Mouse (Mus musculus): ENCODE data around the gene Thap7.
"Not testable (repeated sequence)": the region's sequence is repeated elsewhere in the genome, so short reads cannot be mapped to it uniquely, and the experiment has no call there.

The Thap7 gene

GRCm38 (mm10) chr16:17532271-17532670 lies 1.3 kb upstream of the Thap7 start:
- peak; percentile 74 for DNase-seq (ENCODE audit: low read depth, low spot score)

GRCm38 (mm10) chr16:17529981-17530586 lies 852 bp downstream of the Thap7 start:
- no peak for DNase-seq (ENCODE audit: low read depth, low spot score)

DNA sequence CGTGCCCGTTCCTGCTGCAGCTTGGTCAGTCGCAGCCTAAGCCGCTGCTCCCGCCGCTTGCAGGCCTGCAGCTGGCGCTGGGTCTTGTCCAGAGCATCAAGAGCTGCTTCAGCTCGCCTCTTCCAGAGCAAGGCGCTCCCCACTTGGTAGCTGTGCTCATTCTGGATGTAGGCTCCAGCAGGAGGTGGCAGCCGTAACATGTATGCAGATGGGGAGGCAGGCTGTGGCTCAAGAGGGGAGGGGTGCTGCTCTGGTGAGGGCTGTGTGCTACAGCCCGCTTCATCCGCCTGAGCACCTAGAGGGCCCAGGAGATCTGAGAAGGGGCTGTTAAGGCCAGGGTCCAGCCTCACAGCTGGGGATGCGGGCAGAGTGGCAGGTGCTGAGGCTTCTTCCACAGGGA lies 2.7 kb downstream of the Thap7 start:
- no peak for DNase-seq (ENCODE audit: low read depth, low spot score)

- DNase-seq (ENCODE audit: low read depth, low spot score), result no peak
Observed at GRCm38 (mm10) chr16:17527606-17528005, 3.3 kb downstream of the Thap7 start.

- no peak for DNase-seq (ENCODE audit: low read depth, low spot score)
Observed at GRCm38 (mm10) chr16:17526223-17526622, 4.7 kb downstream of the Thap7 start.

DNA sequence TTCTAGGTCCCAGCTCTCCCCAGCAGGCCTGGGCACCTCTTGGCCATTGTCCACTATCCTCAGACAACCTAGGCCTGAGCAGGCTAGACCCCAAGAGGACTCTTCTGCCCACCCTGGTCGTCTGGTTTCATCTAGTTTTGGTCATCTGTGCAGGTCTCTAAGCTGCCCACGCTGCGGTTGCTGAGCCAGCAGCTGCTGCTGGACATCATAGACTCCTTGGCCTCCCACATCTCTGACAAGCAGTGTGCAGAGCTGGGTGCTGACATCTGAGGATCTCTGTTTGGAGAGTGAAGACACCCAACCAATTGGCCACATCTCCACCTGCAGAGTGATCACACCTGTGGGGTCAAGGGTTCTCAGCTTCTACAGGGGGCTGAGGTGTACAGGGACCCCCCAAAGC lies 5.4 kb downstream of the Thap7 start:
- no peak for DNase-seq (ENCODE audit: low read depth, low spot score)

DNA sequence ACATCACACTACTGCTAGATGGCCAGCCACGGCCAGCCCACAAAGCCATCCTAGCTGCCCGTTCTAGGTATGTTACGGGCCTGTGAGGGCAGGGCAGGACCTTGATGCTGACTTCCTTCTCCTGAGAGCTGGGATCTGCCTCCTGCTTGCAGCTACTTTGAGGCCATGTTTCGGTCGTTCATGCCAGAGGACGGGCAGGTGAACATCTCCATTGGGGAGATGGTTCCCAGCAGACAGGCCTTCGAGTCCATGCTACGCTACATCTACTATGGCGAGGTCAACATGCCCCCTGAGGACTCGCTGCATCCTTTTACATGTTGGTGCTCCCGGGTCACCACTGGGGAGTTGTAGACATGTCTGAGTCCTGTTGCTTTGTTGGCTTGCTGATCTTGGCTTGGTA lies 6.8 kb downstream of the Thap7 start:
- no peak for DNase-seq (ENCODE audit: low read depth, low spot score)

- DNase-seq (ENCODE audit: low read depth, low spot score), result no peak
Observed at GRCm38 (mm10) chr16:17518910-17519309, 12.0 kb downstream of the Thap7 start.

- no peak for DNase-seq (ENCODE audit: low read depth, low spot score)
Observed at GRCm38 (mm10) chr16:17511431-17511830, 19.5 kb downstream of the Thap7 start.

DNA sequence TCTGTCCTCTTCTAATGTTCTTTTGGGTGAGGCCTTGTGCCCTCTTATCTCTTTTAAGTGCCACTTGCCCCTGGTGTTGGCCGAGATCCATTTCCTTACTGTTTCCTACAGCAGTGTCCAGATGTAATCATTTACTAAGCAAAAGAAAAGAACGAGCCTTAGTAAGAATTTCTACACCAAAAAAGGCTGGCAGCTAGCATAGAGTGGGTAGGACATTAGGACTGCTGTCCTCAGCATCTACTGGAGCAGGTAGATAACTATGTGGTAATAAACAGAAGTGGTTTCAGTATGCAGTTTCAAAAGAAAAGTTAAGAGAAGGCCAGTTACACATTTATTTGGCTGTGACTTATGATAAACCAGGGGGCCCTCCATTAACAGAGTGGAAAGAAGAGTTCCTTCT lies 20.2 kb downstream of the Thap7 start:
- DNase-seq (ENCODE audit: low read depth, low spot score), result no peak

DNA sequence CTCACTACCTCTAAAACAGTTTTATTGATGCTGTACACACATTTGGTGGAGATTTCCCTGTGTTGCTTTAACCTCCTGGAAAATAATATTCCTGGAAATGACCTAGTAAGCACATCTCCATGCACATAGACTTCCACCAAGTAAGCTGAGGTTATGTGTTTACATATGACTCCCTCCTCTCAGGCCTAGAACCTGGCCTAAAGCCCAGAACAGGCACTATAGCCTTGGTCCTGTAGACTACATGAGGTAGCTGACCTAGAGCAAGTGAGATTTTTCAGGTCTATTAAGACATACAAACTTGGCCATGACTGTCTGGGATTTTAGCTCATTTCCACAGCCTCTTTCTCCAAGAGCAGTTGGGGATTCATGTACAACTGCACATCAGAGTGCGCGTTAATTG lies 20.8 kb downstream of the Thap7 start:
- no peak for DNase-seq (ENCODE audit: low read depth, low spot score)

- no peak for DNase-seq (ENCODE audit: low read depth, low spot score)
Observed at GRCm38 (mm10) chr16:17509240-17509597, 21.7 kb downstream of the Thap7 start.

DNA sequence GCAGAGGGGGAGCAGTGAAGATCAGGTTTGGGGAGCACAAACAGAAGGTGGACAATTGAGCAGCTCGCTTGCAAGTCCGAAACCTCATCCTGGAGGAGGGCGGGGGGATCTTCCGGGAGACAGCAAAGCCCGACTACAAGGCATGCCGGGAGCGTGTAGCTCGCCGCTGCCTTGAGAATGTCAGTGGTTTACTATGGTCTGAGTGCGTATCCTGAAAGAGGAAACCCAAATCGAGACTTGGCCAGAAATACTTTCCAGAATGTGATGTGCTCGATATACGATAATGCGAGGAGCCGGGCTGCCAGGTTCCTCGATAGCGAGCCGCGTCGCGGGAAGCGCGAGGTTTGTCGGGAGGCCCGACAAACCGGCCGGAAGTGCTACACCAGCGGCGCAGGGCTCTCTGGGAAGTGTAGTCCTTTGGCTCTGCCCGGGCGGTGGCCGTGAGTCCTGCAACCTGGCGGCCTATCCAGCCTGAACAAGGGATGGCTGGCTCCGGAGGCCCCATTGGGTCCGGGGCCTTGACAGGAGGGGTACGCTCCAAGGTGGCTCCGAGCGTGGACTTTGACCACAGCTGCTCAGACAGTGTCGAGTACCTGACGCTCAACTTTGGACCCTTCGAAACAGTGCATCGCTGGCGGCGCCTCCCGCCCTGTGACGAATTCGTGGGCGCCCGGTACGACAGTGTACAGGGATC lies 22.2 kb downstream of the Thap7 start, which contains the start of gene Lztr1:
TSS of gene Lztr1 (plus strand) at position 143 of the 694 bp plus-strand sequence.
- DNase-seq (ENCODE audit: low read depth, low spot score), result peak; percentile 95

DNA sequence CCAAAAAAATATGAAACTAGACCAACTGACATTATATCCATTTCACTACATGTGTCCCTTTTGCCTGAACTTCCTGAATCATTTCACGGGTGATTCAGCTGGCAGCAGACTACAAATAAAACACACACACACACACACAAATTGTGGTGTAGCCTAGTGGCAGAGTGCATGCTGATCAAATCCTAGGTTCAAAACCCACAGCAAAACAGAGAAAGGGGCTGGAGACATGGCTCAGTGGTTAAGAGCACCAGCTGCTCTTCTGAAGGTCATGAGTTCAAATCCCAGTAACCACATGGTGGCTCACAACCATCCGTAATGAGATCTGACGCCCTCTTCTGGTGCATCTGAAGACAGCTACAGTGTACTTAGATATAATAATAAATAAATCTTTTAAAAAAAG lies 22.9 kb downstream of the Thap7 start:
- not testable (repeated sequence) for DNase-seq (ENCODE audit: low read depth, low spot score)

- no peak for DNase-seq (ENCODE audit: low read depth, low spot score)
Observed at GRCm38 (mm10) chr16:17507018-17507552, 23.9 kb downstream of the Thap7 start.

DNA sequence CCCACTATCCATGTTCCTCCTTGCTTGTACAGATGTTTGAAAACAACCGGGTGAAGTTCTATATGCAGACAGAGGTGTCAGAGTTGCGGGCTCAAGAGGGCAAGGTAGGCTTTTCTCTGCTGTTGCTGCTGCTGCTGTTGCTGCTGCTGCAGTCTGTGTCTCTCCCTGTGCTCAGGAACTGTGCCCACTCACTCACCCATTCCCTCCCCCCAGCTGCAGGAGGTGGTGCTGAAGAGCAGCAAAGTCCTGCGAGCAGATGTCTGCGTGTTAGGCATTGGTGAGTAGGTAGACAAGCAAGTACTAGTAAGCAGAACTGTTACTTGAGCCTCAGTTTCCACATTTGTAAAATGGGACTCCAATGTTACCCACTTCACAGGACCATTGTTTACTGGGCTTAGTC lies 28.3 kb downstream of the Thap7 start:
- no peak for DNase-seq (ENCODE audit: low read depth, low spot score)

DNA sequence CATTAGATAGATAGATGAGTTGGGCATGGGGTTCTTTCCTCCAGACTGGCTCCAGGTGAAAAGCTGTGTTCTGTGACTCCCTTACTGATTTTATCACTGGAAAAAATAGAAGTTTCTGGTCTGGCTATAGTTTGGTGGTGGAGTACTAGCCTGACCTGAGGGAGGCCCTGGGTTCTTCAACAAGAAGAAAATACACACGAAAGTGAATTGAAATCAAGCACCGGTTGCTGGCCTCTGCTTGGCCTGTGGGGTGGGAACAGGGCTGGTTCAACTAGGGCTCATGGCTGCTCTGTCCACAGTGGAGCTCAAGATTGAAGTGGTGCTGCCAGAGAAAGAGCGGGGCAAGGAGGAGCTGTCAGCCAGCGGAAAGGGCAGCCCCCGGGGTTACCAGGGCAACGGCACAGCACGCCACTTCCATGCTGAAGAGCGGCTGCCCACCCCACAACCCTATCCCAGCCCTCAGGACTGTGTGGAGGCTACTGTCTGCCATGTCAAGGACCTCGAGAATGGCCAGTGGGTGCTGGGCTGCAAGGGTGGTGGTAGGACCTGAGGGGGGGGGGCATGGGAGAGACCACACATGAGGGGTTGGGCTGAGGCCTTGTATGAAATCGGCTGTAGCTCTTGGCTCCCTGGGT lies 31.6 kb downstream of the Thap7 start:
- DNase-seq (ENCODE audit: low read depth, low spot score), result no peak

DNA sequence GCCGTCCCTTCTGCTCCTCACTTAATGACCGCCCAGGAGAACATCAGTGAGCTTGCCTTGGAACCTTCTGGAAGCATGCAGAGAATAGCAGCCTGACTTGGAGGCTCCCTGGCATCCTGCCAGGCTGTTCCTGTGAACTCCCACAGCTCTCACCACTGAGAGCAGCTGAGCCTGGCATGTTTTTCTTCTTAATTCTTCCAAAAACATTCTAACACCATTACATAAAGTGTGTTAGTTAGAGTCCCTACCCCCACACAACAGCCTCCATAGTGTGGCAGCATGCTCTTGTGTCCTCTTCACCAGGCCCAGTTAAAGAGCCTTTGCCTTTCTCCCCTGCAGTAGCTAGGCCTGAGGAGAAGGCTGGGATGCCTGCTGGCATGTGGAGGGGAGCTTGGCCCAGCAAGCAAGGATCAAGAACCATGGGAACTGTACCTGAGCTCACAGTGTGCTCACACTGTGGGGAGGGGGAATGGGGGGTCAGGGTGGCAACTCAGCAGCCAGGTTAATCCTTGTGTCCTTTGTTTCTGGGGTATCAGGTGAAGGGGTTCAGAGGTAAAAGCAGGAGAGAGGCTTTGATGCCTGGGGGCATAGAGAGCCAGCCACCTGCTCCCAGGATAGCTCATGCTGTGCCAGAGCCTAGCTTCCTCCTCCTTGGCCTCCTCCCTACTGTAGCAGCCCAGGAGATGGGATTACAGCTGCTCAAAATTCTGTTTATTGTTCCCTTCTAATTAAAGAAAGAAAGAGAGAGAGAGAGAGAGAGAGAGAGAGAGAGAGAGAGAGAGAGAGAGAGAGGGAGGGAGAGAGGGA lies 34.2 kb downstream of the Thap7 start:
- DNase-seq (ENCODE audit: low read depth, low spot score), result no peak

- DNase-seq (ENCODE audit: low read depth, low spot score), result peak; percentile 46
Observed at GRCm38 (mm10) chr16:17491896-17492561, 38.9 kb downstream of the Thap7 start.

GRCm38 (mm10) chr16:17491154-17491553 lies 39.8 kb downstream of the Thap7 start:
- no peak for DNase-seq (ENCODE audit: low read depth, low spot score)

GRCm38 (mm10) chr16:17489469-17490111 lies 41.3 kb downstream of the Thap7 start, which contains the start of gene Aifm3:
Aifm3 (plus strand) TSS chr16:17489611.
- DNase-seq (ENCODE audit: low read depth, low spot score), result peak; percentile 51
